Mouse (Mus musculus) urinary bladder, adult 18-20 months (tissue): ENCODE results near the gene Gpld1.

ENCODE experiments used
- DNase-seq, 2 experiments: peaks; one replicate each; pipeline ENCODE4 v3.0.0; 2022; ENCODE audit warnings: low spot score in 2 of 2, mixed read lengths in 2 of 2

The Gpld1 gene

GRCm38 (mm10) chr13:25020540-25020892 is 77.6 kb downstream of the Gpld1 start:
- DNase-seq, result no peak

- no peak for DNase-seq
These were observed 79.4 kb downstream of the Gpld1 start for GRCm38 (mm10) chr13:25022386-25022785.

GRCm38 (mm10) chr13:25023129-25023528 is 80.2 kb downstream of the Gpld1 start:
- no peak for DNase-seq

GRCm38 (mm10) chr13:25024655-25025054 is 81.7 kb downstream of the Gpld1 start:
- no peak for DNase-seq

GRCm38 (mm10) chr13:25026409-25027113 is 83.6 kb downstream of the Gpld1 start:
- DNase-seq, result no peak

GRCm38 (mm10) chr13:25027114-25027425 is 84.1 kb downstream of the Gpld1 start:
- DNase-seq, result no peak

- DNase-seq, result no peak
These were observed 96.5 kb downstream of the Gpld1 start for GRCm38 (mm10) chr13:25039488-25039887.
